Mouse (Mus musculus) retina, embryonic 14.5 days (tissue): ENCODE measurements around the gene Dusp22.

Experiments used
- DNase-seq: peaks from one replicate; pipeline ENCODE4 v3.0.0-alpha.2; 2015; ENCODE audit warnings: low spot score

Gene Dusp22

DNA sequence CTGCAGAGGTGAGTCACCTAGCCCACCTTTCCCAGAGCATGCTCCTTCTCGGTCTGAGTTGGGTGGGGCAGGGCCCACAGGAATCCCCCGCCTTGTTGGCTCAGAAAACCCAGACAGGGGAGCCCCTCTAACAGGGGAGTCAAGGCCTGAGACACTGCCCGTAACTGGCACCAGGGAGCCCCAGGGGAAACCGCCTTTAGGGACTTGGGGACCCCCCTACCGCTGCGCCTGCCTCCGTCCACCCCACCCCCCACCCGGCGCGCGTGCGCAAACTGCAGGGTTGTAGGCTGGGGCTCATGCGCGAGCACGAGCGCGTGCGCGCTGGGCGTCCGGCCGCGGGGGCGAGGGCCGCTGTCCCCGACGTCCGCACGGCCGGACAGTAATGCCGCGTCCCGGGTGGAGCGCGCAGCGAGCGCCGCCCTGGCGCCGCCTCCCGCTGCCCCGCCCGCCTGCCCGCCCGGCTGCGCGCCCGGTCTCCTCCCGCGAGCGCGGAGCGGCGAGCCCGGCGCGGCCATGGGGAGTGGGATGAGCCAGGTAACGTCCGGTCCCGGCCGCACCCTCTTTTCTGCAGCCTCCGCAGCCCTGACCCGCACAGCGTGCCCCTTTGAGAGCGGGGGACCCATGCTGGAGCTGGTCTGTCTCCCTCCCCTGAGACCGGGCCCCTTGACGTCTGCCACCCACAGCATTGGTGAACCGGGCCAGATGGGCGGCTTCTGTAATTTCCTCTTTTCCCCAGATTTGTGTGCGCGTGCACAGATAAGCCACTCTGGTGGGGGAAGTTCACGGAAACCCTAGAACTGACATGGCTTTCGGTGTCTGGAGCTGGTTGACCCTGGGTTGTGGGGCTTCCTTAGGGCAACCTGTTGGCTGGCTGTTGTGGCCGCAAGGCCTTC lies at the start of gene Dusp22:
TSS of gene Dusp22 (plus strand) at position 387 of the 893 bp plus-strand sequence.
- DNase-seq, result peak; percentile 85

DNA sequence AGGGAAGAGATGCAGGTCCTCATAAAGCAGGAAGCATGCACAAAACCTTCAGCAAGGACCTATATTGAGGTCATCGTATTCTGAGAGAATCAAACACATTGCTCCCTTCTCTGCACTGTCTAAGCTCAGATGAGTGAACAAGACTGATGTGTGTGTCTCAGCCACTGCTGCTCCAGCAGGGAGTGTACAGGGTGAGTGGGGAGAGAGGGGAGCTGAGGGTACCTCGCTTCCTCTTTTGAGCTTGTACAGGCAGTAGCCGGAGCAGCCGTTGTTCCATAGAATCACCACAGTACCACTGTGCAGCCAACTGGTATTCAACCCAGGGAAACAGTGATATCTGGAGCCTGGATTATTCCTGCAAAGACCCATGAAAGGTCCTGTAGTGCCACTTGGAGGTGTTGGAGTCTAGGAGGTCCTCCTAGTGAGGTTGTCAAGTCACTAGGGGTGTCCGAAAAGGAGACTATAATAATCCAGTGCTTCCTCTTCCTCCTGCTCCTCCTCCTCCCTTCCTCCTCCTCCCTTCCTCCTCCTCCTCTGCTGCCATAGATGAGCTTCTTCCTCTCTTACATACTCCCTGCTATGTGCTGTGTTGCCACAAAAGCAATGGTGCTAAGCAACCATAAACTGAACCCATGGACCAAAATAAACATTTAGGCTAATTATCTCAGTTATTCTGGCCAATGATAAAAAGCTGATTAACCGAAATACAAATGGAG lies 47.6 kb upstream of the Dusp22 start:
- DNase-seq, result no peak

DNA sequence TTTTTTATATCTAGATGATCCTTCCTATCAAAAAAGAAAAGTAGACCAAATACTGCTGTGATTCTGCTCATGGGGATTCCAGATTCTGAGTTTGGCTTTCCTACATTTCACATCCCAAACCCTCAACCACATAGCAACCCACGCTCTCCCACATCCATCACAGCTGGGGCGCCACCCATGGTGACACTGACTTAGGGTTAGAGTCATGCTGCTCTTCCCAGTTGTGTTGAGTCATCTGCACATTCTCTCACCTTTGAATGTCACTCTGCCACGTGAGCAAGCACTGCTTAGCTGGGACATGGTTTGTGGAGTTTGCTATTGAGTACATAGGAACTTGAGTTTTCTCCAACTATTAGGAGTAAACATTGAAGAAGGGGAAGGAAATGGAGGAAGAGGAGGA lies 40.1 kb upstream of the Dusp22 start:
- DNase-seq, result no peak

DNA sequence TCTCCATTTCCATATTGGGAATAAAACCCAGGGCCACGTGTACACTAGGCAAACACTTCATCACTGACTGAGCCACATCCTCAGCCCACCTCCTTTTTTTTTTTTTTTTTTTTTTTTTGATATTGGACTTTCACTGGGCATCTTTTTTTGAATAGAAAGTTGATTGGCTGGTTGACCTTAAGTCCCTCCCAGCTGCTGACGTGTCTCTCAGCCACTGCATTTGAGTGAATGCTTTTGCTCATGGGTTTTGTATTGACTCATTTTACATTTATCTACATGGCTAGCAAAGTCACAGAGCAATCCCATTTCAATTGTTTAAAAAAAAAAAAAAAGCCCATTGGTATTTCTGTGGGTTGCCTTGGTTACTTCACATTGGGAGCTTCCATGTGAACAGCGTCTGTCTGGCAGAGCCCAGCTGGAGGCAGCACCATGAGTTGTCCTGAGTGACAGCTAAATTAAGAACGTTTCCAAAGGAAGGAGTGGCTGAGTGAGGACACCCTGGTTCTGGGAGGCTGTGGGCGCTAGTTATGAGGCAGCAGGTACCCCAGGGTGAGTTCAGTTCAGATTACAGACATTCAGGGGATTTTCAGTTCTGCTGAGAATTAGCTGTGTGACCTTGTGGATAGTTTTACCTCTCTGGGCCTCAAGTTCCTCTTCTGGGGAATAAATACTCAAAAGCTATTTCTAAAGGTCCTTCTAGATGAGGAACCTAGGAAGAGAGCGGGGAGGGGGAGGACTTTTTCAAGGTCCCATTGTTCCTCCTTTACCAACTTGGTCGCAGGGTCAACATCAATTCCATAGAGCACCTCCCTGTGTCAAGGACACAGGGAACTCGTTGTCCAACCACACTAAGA lies 31.4 kb upstream of the Dusp22 start:
- DNase-seq, result no peak

DNA sequence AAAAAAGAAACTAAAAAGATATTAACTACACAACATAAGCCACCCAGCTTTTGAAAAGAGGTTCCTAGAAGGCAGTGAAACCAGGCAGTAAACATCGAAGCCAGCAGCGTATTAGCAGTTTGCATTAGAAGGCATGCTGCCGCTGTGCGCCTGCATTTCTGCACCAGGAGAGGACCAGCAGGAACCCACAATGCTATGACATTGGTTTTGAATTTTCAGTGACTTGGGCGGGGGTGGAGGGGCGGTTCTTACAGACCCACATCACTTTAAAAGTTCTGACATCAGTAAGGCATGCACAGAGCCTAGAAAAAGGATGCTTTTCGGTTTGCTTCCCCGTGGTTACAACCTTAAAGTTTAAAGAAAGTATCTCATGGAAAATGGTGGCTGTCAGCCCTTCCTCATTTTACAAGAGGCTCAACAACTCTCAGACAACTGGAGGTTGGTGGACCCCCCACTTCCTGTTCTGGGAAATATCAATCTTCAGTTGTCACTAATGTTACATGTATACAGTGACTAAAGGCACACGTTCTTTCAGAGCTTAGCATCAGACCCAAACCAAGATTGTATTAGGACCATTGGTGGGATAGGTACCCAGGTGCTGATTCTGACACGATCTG lies 29.9 kb upstream of the Dusp22 start:
- no peak for DNase-seq

DNA sequence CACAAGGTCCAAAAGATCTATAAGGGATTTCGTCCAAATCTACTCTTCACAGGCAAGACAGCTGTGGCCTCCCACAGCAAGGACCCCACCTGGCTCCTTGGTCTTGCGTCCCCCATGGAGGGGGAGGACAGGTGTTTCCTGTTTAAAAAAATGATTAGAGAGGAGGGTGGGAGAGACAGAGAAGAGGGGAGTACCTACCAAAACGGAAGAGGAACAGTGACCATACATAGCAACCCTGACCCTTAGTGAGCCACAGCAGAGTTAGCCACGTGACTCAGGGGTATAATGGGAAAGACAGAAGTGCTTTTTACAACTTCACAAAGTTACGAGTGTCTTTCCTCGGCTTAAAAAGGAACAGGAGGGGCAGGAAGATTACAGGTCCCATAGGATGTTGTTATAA lies 26.8 kb upstream of the Dusp22 start:
- DNase-seq, result no peak

DNA sequence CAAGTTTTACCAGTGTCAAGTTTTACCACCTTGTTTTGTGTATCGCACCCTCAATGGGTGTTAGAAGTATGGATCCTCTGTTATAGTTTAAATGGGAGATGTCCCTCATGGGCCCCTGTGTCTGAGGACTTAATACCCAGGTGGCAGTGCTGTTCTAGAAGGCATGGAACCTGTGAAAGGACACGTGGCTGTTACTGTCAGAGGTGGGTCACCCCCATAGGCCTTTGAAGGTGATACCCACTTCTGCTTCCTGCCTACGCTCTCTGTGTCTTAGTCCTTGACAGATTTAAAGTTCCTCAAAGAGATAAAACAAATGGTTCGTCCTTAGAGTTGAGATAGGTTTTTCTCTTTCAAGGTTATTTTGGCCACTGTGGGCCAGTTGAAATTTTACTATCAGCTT lies 23.3 kb upstream of the Dusp22 start:
- DNase-seq, result no peak

DNA sequence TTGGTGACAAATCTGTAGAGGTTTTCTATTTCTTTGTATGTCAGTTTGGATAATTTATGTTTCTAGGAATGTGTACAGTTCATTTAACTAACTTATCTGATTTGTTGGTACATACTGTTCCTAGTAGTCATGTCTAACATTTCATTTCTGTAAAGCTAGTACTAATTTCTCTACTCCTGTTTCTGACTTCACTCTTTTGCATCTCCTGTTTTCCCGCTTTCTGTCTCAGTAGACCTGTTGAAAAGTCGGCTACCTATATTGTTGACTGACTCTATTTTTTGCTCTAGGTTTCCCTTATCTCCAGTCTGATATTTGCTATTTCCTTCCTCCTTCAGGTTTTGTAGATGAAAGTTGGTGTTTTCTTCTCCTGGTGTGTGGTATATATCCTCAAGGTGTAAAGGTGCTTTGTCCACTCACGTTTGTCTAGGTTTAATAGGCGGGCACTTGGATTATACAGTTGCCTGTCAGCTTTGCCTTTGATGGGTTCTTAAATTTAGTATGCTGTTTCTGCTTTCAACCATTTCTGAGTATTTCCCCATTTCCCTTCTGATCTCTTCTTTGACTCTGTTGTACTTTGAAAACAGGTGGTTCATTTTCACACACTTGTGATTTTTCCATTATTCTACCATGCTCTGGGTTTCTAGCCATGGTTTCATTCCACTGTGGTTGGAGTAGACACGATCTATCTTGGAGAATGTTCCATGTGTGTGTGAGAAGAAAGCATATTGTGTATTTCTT lies 21.3 kb upstream of the Dusp22 start:
- DNase-seq, result no peak

DNA sequence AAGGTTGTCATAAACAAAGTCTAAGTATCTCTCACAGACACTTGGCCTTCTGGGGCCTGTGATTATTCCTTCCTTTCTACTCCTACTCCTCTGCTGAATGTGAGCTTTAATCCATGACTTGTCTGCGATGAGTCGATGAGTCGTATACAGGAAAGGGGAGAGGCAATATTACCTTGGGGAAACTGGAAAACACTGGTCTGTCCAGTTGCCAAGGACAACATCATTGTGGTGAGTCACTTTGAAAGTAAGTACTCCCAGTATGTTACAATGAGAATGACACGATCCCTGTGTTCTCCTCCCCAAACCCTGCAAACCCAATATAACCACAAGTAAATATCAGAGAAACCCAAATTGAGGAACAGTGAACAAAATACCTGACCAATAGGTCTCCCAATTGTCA lies 17.7 kb upstream of the Dusp22 start:
- no peak for DNase-seq

DNA sequence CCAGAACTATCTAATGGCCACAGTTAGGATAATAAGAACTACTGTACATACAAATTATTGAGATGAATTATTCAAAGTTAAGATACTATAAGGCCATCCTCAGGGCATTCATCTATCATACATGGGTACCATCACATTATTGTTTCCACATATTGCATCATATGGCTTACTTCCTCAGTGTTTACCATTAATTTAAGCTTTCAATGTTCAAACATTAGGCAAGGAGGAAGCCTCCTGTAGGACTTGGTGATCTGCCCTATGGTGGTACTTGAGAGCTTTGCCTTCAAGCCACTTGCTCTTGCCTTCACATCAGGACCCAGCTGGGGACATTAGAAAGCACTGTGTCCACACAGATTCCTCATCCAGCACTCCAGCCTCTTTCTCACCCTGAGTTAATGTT lies 11.3 kb upstream of the Dusp22 start:
- DNase-seq, result no peak

DNA sequence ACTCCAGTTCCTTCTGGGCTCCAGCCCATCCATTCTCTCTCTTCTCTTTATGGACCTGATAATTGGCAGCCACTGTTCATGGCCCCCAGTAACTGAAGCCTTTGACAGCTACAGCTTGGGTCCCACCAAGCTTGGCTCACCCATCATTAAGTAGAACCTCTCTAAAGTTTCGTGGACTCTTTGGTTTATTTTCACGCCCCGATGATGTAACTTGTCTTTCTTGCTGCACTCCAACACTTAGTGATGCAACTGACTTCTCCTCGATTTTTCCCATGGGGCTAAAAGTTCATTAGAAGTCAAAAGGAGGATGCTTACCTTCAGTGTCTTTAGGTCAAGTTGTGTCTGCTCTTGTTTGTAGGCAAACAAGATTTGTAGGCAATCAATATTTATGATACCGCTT lies 10.6 kb upstream of the Dusp22 start:
- no peak for DNase-seq

DNA sequence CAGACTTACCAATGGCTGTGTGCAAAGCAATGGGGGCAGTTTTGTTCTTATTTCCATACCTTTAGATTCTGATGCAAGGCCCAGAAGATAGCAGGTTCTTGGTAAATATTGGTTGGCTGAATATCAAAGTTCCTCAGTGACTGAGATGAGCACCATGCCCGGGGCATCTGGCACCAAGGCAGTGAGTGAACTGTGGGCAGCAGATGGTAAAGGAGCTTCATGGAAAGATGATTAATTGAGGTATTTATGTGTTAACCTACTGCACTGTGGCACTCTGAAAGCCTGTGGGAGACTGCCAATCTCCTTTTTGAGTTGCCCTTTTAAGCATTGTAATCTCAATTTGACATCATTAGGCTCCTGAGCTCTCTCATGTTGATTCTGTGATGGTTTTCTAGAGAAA lies 9.1 kb upstream of the Dusp22 start:
- DNase-seq, result no peak

DNA sequence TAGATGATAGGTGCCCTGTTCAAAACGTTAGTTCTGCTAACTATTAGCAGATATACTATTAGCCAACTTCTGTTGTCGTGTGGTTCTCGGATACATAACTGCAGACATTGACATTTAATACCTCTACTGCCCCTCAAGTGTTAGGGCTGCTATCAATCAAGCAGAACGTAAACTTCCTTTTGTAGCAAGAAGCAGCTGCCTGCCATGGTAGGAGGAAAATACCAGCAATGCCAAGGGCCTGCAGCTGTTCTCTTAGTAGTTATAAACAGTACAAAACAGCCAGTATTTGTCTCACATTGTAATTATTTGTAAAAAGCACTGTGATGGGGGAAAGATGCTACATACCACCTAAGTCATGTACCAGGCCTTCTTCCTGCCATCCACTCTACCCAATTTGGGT lies 6.7 kb upstream of the Dusp22 start:
- DNase-seq, result no peak

DNA sequence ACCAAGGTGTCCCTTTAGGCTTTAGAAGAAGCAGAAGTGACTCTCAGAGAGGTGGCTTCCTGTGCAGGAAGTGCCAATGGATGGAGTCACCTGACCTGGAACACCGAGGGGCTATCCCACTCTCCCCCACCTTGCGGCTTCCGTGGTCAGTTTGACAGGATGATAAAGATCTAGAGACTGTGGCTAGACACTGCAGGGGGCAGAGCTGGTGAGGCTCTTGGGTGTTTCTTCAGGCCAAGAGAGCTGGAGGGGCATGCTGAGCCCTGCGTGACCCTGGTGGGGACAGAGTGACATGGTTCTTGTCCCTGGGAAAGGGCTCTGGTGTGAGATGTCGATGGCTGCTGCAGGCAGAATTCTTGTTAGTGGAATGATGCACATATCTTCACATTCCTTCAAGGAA lies 5.3 kb upstream of the Dusp22 start:
- no peak for DNase-seq

DNA sequence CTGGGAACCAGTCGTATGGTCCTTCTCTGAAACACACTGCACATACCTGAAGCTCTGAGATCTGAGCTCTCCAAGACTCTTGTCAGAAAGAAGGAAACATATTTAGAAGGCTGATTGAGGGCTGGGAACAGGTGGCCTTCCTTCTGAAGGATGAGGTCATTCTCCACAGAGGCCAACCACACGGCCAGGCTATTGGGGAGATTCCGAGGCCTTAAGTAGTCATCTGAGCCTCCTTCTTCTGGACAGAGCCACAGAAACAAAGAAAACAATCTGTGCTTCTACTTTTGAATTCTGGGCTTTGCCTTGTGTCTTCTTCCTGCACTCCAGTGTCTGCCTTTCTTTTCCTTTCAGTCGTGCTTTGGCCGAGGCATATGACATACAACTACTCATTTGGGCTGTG lies 2.9 kb upstream of the Dusp22 start:
- DNase-seq, result no peak

DNA sequence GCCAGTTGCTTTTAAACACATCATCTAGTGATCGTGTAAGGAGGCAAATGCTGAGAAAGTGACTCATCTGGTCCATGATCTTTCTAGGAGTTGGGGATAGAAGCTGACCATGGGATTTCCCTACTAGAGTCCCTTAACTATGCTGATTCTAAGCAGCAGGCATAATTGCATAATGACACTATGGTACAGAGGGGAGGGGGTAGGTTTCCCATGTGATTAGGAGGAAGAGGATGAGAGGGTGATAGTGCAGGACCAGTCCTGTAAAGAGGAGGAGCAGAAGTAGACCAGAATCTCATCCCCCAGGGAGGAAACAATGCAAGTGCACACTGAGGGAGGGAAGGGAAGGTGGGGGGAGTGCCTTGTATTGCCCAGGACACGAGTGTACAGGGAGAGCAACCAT lies 2.0 kb upstream of the Dusp22 start:
- DNase-seq, result no peak

DNA sequence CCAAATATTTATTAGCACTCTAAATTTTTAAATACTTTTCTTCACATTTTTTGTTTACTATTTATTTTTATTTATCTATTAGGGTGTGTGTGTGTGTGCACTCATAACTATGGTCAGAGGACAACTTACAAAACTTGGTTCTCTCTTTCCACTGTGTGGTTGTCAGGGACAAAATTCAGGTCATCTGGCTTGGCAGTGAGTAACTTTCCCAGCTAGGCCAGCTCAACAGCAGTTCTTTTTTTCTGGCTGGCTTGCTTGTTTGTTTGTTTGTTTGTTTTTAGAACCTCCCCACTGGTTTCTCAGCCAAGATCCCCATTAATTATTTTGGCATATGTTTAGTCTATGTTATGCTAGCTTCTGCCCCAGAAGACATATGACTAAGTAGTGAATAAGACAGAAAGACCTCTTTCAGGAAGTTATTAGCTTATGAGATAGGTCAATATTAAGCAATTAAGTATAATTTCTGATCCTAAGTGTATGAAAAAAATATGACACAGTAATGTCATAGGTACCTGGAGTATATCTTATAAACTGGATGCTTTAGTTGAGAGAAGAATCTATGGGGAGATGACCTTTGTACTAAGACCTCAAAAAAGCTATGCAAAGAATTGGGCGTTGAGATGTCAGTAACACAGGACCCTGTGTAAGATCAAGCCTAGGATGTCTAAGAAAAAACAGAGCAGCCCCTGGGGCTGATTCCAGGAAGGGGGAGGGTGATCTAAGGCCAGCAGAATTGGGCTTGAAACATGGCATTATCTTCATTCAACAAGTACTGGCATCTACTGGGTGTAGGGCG lies 1.4 kb upstream of the Dusp22 start:
- DNase-seq, result no peak

DNA sequence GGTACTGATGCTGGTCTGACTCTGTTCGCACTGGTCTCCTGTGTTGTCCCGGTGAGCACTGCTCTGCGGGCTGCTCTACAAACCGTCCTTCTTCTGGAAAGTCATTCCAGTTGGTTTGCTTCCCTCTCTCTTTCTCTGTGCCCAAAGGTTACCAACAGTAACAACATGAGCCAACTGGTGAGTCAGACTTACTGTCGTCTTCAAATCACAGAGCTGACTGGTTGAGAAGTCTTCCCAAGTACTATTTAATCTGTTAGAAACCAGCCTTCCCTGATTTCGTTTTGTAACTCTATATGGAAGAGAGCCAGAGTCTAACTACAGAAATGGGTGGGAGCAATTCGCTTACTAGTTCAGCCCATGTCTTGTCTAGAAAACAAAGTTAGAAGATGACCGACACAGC lies 5.5 kb downstream of the Dusp22 start:
- no peak for DNase-seq

DNA sequence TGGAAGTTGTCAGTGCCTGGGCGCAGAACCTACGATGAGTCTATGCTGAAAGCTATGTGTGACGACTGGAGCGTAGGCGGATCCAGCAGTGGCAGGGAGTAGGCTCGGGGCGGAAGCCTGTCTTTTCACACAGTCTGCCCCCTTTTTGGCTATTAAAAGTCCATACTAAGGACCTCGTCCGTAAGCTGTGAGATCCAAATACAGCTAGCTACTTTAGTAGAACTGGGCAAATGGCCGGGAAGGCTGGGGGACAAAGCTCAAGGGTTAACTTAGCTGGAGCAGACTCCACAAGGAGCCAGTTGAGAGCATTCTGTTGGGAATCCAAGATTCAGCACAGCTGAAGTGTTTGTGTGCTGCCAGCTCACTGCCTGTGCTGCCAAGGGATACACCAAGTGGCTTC lies 6.7 kb downstream of the Dusp22 start:
- no peak for DNase-seq

DNA sequence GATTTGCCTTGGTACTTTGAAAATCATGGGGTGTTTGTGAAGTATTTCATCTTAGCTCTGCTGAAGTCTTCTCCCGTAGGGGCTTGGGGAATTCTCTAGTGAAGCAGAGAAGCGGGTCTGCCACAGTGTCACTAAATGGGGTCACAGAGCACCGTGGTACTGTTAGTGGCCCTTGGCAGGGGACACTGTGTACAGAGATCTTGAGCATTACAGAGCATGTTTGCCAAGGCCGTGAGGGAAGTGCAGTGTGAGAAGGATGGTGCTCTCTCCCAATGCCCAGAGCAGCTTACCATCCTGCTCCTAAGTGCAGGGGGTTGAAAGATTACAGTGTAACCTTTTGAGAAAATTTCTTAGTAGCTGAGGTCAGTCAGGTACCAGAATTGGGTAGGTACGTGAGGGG lies 8.5 kb downstream of the Dusp22 start:
- no peak for DNase-seq

DNA sequence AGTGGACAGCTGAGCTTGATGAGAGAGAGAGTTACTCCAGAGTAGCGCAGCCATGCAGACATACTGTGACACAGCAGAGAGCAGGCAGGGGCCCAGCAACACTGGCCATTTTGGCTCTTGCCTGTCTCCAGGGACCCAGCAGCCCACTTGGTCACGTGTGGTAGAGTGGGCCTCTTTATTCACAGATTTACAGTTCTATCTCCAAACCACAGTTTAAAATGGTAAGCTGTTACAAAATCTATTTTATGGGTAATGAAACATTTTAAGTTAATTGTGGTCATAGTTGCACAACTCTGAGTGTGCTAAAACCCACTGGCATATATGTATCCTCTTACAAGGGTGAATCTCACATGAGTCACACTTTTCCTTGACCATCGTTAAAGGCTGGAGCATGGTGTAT lies 9.5 kb downstream of the Dusp22 start:
- DNase-seq, result no peak
